Mouse (Mus musculus) T-helper 17 cell (primary cell): ENCODE results near the gene Dpy19l2.
"Not testable (repeated sequence)": the region's sequence is repeated elsewhere in the genome, so short reads cannot be mapped to it uniquely, and the experiment has no call there.

Experiments
- in situ Hi-C, 2 experiments: fragments of 300-600 bp; cut with MboI, MseI; formaldehyde crosslinking; loops; 1 replicate in 1 of 2; 2 replicates in 1 of 2; pipeline ENCODE4 v1.15.1; 2025; ENCODE audit warnings: high pct_unique_total_duplicates in 2 of 2

Gene Dpy19l2

GRCm38 (mm10) chr9:24695700-24696404, at the start of gene Dpy19l2:
Dpy19l2 (minus strand) TSS chr9:24696293.
- in situ Hi-C loops = loop anchor here in 1 of 2 experiments (25.0 kb wide), 1 partner anchor 1741 kb away; no protein-coding TSS in a partner anchor

DNA sequence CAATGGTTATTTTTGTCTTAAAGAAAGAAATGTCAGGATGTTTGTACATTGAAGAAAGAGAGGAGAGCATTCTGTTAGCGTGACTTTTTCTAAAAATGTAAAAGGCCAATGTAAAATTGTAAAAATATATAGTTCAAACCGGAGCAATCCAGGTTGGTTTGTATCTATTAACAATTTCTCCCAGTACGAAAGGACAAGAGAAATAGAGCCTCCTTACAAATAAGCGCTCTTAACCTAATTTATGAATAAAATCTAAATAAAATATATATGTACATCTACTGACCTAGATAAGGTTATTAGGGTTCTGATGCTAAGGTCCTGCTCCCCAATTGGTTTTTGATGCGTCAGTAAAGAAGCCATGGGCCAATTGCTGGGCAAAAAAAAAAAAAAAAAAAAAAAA, 48.9 kb upstream of the Dpy19l2 start:
- in situ Hi-C loops = no loop called here

DNA sequence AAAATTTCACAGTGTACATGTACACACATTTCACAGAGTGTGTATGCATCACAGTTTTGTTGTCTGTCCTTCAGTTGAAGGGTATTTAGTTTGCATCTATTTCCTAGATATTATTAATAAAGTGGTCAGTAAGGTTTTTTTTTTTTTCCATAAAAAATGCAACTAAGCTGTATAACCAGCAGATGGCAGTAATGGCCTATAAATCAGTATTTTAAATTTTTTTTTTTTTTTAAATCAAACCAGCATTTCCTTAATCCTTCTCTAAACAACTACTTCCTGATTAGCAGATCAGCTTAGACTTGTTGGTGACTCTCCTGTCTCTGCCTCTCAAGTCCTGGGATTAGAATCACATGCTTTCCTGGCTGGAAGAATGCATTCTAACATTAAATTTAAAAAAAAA, 5.2 kb upstream of the Dpy19l2 start:
- in situ Hi-C loops = loop anchor here in 1 of 2 experiments (5.0 kb wide), 1 partner anchor 341 kb away; no protein-coding TSS in a partner anchor

DNA sequence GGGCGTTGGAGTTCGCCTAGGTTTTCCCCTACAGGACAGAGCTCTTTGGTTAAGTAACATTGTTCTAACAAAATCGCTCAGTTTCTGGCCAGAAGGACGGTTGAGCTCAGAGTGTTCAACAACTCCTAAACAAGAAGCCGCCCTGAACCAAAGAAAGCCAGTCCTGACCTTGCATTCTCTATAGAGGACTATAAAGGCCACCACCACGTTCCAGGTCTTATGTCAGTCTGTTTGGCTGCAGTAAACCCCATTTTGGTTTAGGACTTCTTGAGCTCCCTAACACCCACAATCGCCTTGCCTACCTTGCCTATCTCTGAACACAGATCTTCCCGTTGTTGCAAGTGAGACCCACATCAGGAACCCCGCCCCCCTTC, 299 bp upstream of the Dpy19l2 start:
- in situ Hi-C loops = loop anchor here in 1 of 2 experiments (25.0 kb wide), 1 partner anchor 1741 kb away; no protein-coding TSS in a partner anchor

DNA sequence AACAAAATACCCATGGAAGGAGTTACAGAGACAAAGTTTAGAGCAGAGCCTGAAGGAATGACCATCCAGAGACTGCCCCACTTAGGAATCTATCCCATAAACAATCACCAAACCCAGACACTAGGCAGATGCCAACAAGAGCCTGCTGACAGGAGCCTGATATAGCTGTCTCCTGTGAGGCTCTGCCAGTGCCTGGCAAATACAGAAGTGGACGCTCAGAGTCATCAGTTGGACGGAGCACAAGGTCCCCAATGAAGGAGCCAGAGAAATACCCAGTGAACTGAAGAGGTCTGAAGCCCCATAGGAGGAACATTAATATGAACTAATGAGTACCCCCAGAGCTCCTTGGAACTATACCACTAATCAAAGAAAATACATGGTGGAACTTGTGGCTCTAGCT, 58.8 kb downstream of the Dpy19l2 start:
- in situ Hi-C loops = not testable (repeated sequence)

GRCm38 (mm10) chr9:24624896-24625295, 71.2 kb downstream of the Dpy19l2 start, which contains the start of gene Cypt4:
Cypt4 (plus strand) TSS chr9:24625196.
- in situ Hi-C loops = no loop called here

GRCm38 (mm10) chr9:24538159-24538558, 157.9 kb downstream of the Dpy19l2 start:
- in situ Hi-C loops = no loop called here

DNA sequence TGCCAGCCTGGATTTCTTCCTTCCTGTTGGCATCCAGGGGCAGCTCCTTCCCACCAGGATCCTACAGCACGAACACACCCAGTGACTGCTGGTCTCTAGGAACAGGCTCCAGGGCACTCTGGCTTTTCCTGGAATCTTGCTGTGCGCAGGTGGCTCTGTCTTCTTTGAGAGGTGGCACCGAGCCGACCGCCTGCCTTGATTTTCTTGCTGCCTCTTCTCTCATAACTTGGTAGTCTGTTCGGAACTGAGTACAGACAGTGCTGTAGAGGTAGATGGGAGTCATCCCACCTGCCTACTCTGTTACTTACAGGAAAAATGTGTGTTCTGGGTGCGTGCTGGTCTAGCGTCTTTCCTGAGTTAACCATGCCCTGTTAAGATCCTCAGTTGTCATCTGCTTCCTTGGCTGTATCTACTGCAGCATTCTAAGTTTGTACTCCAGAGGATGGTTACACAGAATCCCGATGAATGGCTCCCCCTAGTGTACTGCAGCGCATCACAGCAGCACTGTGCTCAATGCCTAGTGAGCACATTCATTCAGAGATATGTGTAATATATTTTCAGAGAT, 179.4 kb downstream of the Dpy19l2 start:
- in situ Hi-C loops = loop anchor here (5.0 to 10.0 kb wide), 2 partner anchors 389 to 392 kb away; no protein-coding TSS in a partner anchor

- in situ Hi-C loops = loop anchor here (5.0 to 10.0 kb wide), 2 partner anchors 62 to 389 kb away; no protein-coding TSS in a partner anchor
These were observed 182.0 kb downstream of the Dpy19l2 start for GRCm38 (mm10) chr9:24514078-24514469.

- in situ Hi-C loops = loop anchor here (5.0 to 10.0 kb wide), 2 partner anchors 61 to 389 kb away; no protein-coding TSS in a partner anchor
These were observed 182.6 kb downstream of the Dpy19l2 start for GRCm38 (mm10) chr9:24513290-24514077.

DNA sequence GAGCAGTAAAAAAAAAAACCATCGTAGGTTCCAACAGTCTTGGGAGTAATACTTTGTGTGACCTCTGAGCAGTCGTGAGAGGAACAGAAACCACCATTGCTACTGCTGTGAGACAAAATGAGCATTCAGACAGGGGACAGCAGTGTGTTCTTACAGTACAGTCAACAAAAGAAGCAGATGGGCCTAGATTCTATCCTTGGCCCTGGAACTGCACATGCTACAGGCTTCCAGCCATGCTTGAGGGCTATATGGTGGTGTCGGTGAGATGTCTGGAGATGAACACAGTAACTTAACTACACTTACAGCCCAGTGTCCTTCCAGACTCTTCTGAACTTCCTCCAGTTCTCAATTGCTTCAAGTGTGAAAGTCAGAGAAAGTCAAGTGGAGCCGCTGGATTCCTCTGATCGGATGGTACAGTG, 184.0 kb downstream of the Dpy19l2 start:
- in situ Hi-C loops = loop anchor here (5.0 to 10.0 kb wide), 2 partner anchors 60 to 387 kb away; no protein-coding TSS in a partner anchor

GRCm38 (mm10) chr9:24511371-24512120, 184.5 kb downstream of the Dpy19l2 start:
- in situ Hi-C loops = loop anchor here (5.0 to 10.0 kb wide), 2 partner anchors 59 to 387 kb away; no protein-coding TSS in a partner anchor

GRCm38 (mm10) chr9:24508880-24509279, 187.2 kb downstream of the Dpy19l2 start:
- in situ Hi-C loops = no loop called here
